ENCODE assay signal across 10 mouse cellular contexts in genomic region chr12:56587830-56588229, GRCm38 (mm10). TPM values are rescaled to one million over a fixed set of nuclear protein-coding genes. Genes with fewer than 3 reads are reported as not detected.
DNase-seq lines count a peak whose midpoint lies in the region; ATAC-seq and TF ChIP-seq lines count a peak whose summit lies in the region.
"Had no signal": no experiment of that assay in that cellular context is flagged by ENCODE, and none has a peak within 500 bp of the region (broad histone marks: within the 10 kb centered on the region; RNA-seq: fewer than 3 reads in every experiment).

No protein-coding gene starts in this region.

- no peak overlapping the region for H3K27ac ChIP-seq in gastrocnemius, adult 2 months
- no peak overlapping the region for H3K27ac ChIP-seq in embryonic facial prominence, embryonic 14.5 days (replicated peaks; ENCODE audit: low read depth, low read length)
- H3K27ac ChIP-seq in neural tube, embryonic 14.5 days (ENCODE audit: low read depth, low read length), result no peak overlapping the region
- H3K27ac ChIP-seq: embryonic facial prominence, embryonic 15.5 days; macrophage had no signal

- TF ChIP-seq CTCF in gastrocnemius, adult 2 months (IDR thresholded peaks at IDR 0.05), result peak; percentile 46

- H3K4me3 ChIP-seq in gastrocnemius, adult 2 months, result no peak overlapping the region
- H3K4me3 ChIP-seq in embryonic facial prominence, embryonic 14.5 days (ENCODE audit: low read depth, low read length), result no peak overlapping the region
- H3K4me3 ChIP-seq in neural tube, embryonic 14.5 days (ENCODE audit: low read depth, low read length), result no peak overlapping the region
- H3K4me3 ChIP-seq: embryonic facial prominence, embryonic 15.5 days had no signal

- no peak for DNase-seq in gastrocnemius, adult 2 months
- DNase-seq in gastrocnemius, postnatal 4 days (ENCODE audit: low spot score in 2 of 2), result no peak
- DNase-seq in lung, postnatal 36 days, result peak; percentile 17
- no peak for DNase-seq in lung, postnatal 14 days
- DNase-seq in embryonic facial prominence, embryonic 14.5 days (ENCODE audit: low spot score), result peak; percentile 34
- no peak for DNase-seq in heart, adult 8-10 months (ENCODE audit: low spot score)
- no peak for DNase-seq in thymus, postnatal 4 days

- H3K9ac ChIP-seq in embryonic facial prominence, embryonic 14.5 days (ENCODE audit: low read depth, low read length), result no peak overlapping the region
- no peak overlapping the region for H3K9ac ChIP-seq in neural tube, embryonic 14.5 days (replicated peaks; ENCODE audit: low read depth, low read length)
- H3K9ac ChIP-seq: embryonic facial prominence, embryonic 15.5 days had no signal

- 29% methylated on average over 6 of the region's 6 CpGs for WGBS in embryonic facial prominence, embryonic 14.5 days
- 31% methylated on average over 6 of the region's 6 CpGs for WGBS in neural tube, embryonic 14.5 days

- no peaks in the 10 kb centered on the region for H3K4me1 ChIP-seq in embryonic facial prominence, embryonic 14.5 days (ENCODE audit: control insufficient read depth, insufficient read depth, low read length)
- no peaks in the 10 kb centered on the region for H3K4me1 ChIP-seq in neural tube, embryonic 14.5 days (ENCODE audit: control insufficient read depth, insufficient read depth, low read length)
- H3K4me1 ChIP-seq: embryonic facial prominence, embryonic 15.5 days had no signal

- no peaks in the 10 kb centered on the region for H3K36me3 ChIP-seq in embryonic facial prominence, embryonic 14.5 days (ENCODE audit: control insufficient read depth, insufficient read depth, low read length)
- H3K36me3 ChIP-seq in neural tube, embryonic 14.5 days (ENCODE audit: control insufficient read depth, insufficient read depth, low read length), result no peaks in the 10 kb centered on the region
- H3K36me3 ChIP-seq: embryonic facial prominence, embryonic 15.5 days had no signal

- intact Hi-C loops in gastrocnemius, adult 2 months (cut with DNase I), result no loop called here

- H3K9me3 ChIP-seq in embryonic facial prominence, embryonic 14.5 days (ENCODE audit: control insufficient read depth, low read length), result no peaks in the 10 kb centered on the region
- H3K9me3 ChIP-seq in neural tube, embryonic 14.5 days (ENCODE audit: control insufficient read depth, low read length), result no peaks in the 10 kb centered on the region
- H3K9me3 ChIP-seq: embryonic facial prominence, embryonic 15.5 days had no signal

- no peak overlapping the region for H3K4me2 ChIP-seq in embryonic facial prominence, embryonic 14.5 days (ENCODE audit: low read depth, low read length)
- no peak overlapping the region for H3K4me2 ChIP-seq in neural tube, embryonic 14.5 days (ENCODE audit: low read depth, low read length)
- H3K4me2 ChIP-seq: embryonic facial prominence, embryonic 15.5 days had no signal

- no peaks in the 10 kb centered on the region for H3K27me3 ChIP-seq in embryonic facial prominence, embryonic 14.5 days (replicated peaks; ENCODE audit: control insufficient read depth, insufficient read depth, low read length)
- no peaks in the 10 kb centered on the region for H3K27me3 ChIP-seq in neural tube, embryonic 14.5 days (ENCODE audit: control insufficient read depth, insufficient read depth, low read length)
- H3K27me3 ChIP-seq: embryonic facial prominence, embryonic 15.5 days had no signal

- no peak for ATAC-seq in embryonic facial prominence, embryonic 14.5 days (ENCODE audit: low read depth)
- ATAC-seq in neural tube, embryonic 14.5 days (ENCODE audit: low read depth), result peak; percentile 85; the same call in 1 of the 2 replicates

RNA-seq across cellular contexts. Expression of gene Nkx2-9, which starts 25.3 kb away (rescaled TPM):
- total RNA-seq in gastrocnemius, adult 2 months (2021), result not detected
- not detected for total RNA-seq in gastrocnemius, postnatal 4 days (2021)
- polyA plus RNA-seq in embryonic facial prominence, embryonic 14.5 days (2014; fragmentation: Nextera tagmentation; extraction: Ambion mirVana), result not detected in 2 replicates
- not detected in 2 replicates for polyA plus RNA-seq in neural tube, embryonic 14.5 days (2014; fragmentation: Nextera tagmentation; extraction: Ambion mirVana)
- under 1 TPM in 2 of 4 experiments, not detected in 2; 0.34 to 0.57 TPM for total RNA-seq in heart, adult 8-10 months (2022)
- polyA plus RNA-seq: embryonic facial prominence, embryonic 15.5 days; macrophage had no signal

RNA-seq across cellular contexts. Expression of gene Nkx2-1, which starts 51.1 kb away (rescaled TPM):
- not detected for total RNA-seq in gastrocnemius, adult 2 months (2021)
- total RNA-seq in gastrocnemius, postnatal 4 days (2021), result not detected
- 0.73 and 0.99 TPM in 2 replicates for polyA plus RNA-seq in embryonic facial prominence, embryonic 14.5 days (2014; fragmentation: Nextera tagmentation; extraction: Ambion mirVana)
- not detected in 2 replicates for polyA plus RNA-seq in neural tube, embryonic 14.5 days (2014; fragmentation: Nextera tagmentation; extraction: Ambion mirVana)
- not detected for total RNA-seq in heart, adult 8-10 months (2022)
- polyA plus RNA-seq: embryonic facial prominence, embryonic 15.5 days; macrophage had no signal

Comparison
In these comparisons a context has a peak if more than half of its experiments do, and no peak if none do; other contexts are left out.
1. DNase-seq: peak in lung, postnatal 36 days (single experiment) and embryonic facial prominence, embryonic 14.5 days (single experiment); none in gastrocnemius, adult 2 months (single experiment), gastrocnemius, postnatal 4 days (0 of 2), lung, postnatal 14 days (single experiment), heart, adult 8-10 months (single experiment) and thymus, postnatal 4 days (single experiment).